Mouse (Mus musculus) forebrain, embryonic 13.5 days (tissue): ENCODE measurements around the gene Ptprd. TPM values are rescaled to one million over a fixed set of nuclear protein-coding genes. Genes with fewer than 3 reads are reported as not detected.
"Not testable (repeated sequence)": the region's sequence is repeated elsewhere in the genome, so short reads cannot be mapped to it uniquely, and the experiment has no call there.

Experiments used
- ATAC-seq: fragments of 200-750 bp; cut with Nextera tagmentation; 2 replicates; pipeline ENCODE4 v1.8.0; 2017
- H3K27ac ChIP-seq: fragments of 300-500 bp; sonication (generic); 2 replicates; pipeline ENCODE4 v1.5.1; 2015; ENCODE audit warnings: inconsistent platforms, mild to moderate bottlenecking, moderate library complexity
- H3K27me3 ChIP-seq: fragments of 300-500 bp; sonication (generic); 2 replicates; pipeline ENCODE4 v1.6.1; 2015; ENCODE audit warnings: mild to moderate bottlenecking, inconsistent platforms
- H3K36me3 ChIP-seq: fragments of 300-500 bp; sonication (generic); 2 replicates; pipeline ENCODE4 v1.6.1; 2015; ENCODE audit warnings: mild to moderate bottlenecking, inconsistent platforms; ENCODE audit not compliant: poor library complexity, severe bottlenecking
- H3K4me1 ChIP-seq: fragments of 300-500 bp; sonication (generic); 2 replicates; pipeline ENCODE4 v1.6.1; 2015; ENCODE audit warnings: inconsistent platforms
- H3K4me2 ChIP-seq: fragments of 300-500 bp; sonication (generic); 2 replicates; pipeline ENCODE4 v1.6.1; 2015; ENCODE audit warnings: inconsistent platforms, mild to moderate bottlenecking, moderate library complexity
- H3K4me3 ChIP-seq: fragments of 300-500 bp; sonication (generic); 2 replicates; pipeline ENCODE4 v1.5.1; 2015; ENCODE audit warnings: mild to moderate bottlenecking, inconsistent platforms
- H3K9ac ChIP-seq: fragments of 300-500 bp; sonication (generic); 2 replicates; pipeline ENCODE4 v1.6.1; 2015; ENCODE audit warnings: mild to moderate bottlenecking, inconsistent platforms
- H3K9me3 ChIP-seq: fragments of 300-500 bp; sonication (generic); replicated peaks from 2 replicates; pipeline ENCODE4 v1.6.1; 2016; ENCODE audit warnings: inconsistent platforms
- WGBS: fragments of 180-500 bp; shearing (Covaris S2); methylation state at CpG from one replicate; pipeline ENCODE4 v1.1.7; 2015; 5-methylcytosine and 5-hydroxymethylcytosine counted together
- polyA plus RNA-seq: library from polyadenylated mRNA; unstranded; fragments of >200 nt; fragmentation: Nextera tagmentation; extraction: Ambion mirVana; gene quantifications from 2 replicates; pipeline ENCODE4 v1.2.1, GENCODE M21; 2015

The Ptprd gene
- polyA plus RNA-seq, 1 experiment from 2014 or later, result 53.8 TPM

- no peaks in the 10 kb centered on the region for H3K36me3 ChIP-seq
- peak overlapping the region; percentile 97 for H3K27ac ChIP-seq
- H3K4me2 ChIP-seq, result peak overlapping the region; percentile 78
- peak overlapping the region; percentile 65 for H3K4me3 ChIP-seq
- H3K4me1 ChIP-seq, result peaks cover 17% of the 10 kb centered on the region
- under 1% methylated on average over 24 of the region's 24 CpGs for WGBS
- H3K9ac ChIP-seq, result peak overlapping the region; percentile 92
- H3K27me3 ChIP-seq, result no peaks in the 10 kb centered on the region
- no peaks in the 10 kb centered on the region for H3K9me3 ChIP-seq
- ATAC-seq, result peak; percentile 14; the same call in 1 of the 2 replicates
Measured at GRCm38 (mm10) chr4:76448678-76449465, 1762.9 kb downstream of the Ptprd start.

GRCm38 (mm10) chr4:76447396-76447795 is 1764.4 kb downstream of the Ptprd start:
- H3K9me3 ChIP-seq, result no peaks in the 10 kb centered on the region

GRCm38 (mm10) chr4:76444778-76445177 is 1767.0 kb downstream of the Ptprd start:
- Histone ChIP-seq H3K27ac (no peak overlapping the region), H3K9ac (no peak overlapping the region), H3K4me2 (no peak overlapping the region), H3K27me3 (no peaks in the 10 kb centered on the region), H3K4me1 (peaks cover 16% of the 10 kb centered on the region), H3K9me3 (no peaks in the 10 kb centered on the region), H3K36me3 (no peaks in the 10 kb centered on the region), H3K4me3 (no peak overlapping the region)
- WGBS, result 76% methylated on average over 4 of the region's 4 CpGs
- ATAC-seq, result no peak

More at GRCm38 (mm10) chr4:76447396-76447795, 1764.4 kb downstream of the Ptprd start:
- H3K27me3 ChIP-seq, result no peaks in the 10 kb centered on the region
- peak overlapping the region; percentile 78 for H3K4me2 ChIP-seq
- peak overlapping the region; percentile 65; the same call in 1 of the 2 replicates for H3K4me3 ChIP-seq
- no peak for ATAC-seq
- H3K4me1 ChIP-seq, result peaks cover 17% of the 10 kb centered on the region
- H3K27ac ChIP-seq, result no peak overlapping the region
- no peak overlapping the region for H3K9ac ChIP-seq
- no peaks in the 10 kb centered on the region for H3K36me3 ChIP-seq

- Histone ChIP-seq H3K36me3 (no peaks in the 10 kb centered on the region), H3K4me2 (no peak overlapping the region), H3K4me3 (no peak overlapping the region), H3K9ac (no peak overlapping the region), H3K27me3 (no peaks in the 10 kb centered on the region), H3K4me1 (peaks cover 20% of the 10 kb centered on the region), H3K9me3 (no peaks in the 10 kb centered on the region), H3K27ac (no peak overlapping the region)
- 87% methylated on average over 4 of the region's 4 CpGs for WGBS
- ATAC-seq, result no peak
Measured at GRCm38 (mm10) chr4:76443553-76443952, 1768.2 kb downstream of the Ptprd start.

- 39% methylated on average over 6 of the region's 6 CpGs for WGBS
- H3K9ac ChIP-seq, result no peak overlapping the region
- no peak overlapping the region for H3K27ac ChIP-seq
- no peaks in the 10 kb centered on the region for H3K36me3 ChIP-seq
- no peaks in the 10 kb centered on the region for H3K9me3 ChIP-seq
- H3K27me3 ChIP-seq, result no peaks in the 10 kb centered on the region
- H3K4me3 ChIP-seq, result no peak overlapping the region
- ATAC-seq, result no peak
- H3K4me1 ChIP-seq, result peaks cover 28% of the 10 kb centered on the region
- H3K4me2 ChIP-seq, result peak overlapping the region; percentile 25
Measured at GRCm38 (mm10) chr4:76440791-76441364, 1770.9 kb downstream of the Ptprd start.

- Histone ChIP-seq H3K4me1 (peaks cover 33% of the 10 kb centered on the region), H3K9ac (no peak overlapping the region), H3K9me3 (no peaks in the 10 kb centered on the region), H3K4me3 (no peak overlapping the region), H3K27ac (no peak overlapping the region), H3K36me3 (no peaks in the 10 kb centered on the region), H3K27me3 (no peaks in the 10 kb centered on the region), H3K4me2 (no peak overlapping the region)
- 66% methylated on average over 6 of the region's 6 CpGs for WGBS
- peak; percentile 52; the same call in 1 of the 2 replicates for ATAC-seq
Measured at GRCm38 (mm10) chr4:76438496-76439079, 1773.2 kb downstream of the Ptprd start.

GRCm38 (mm10) chr4:76438068-76438467 is 1773.7 kb downstream of the Ptprd start:
- no peak for ATAC-seq
- peaks cover 33% of the 10 kb centered on the region for H3K4me1 ChIP-seq
- H3K27ac ChIP-seq, result no peak overlapping the region
- no peak overlapping the region for H3K4me3 ChIP-seq
- H3K9ac ChIP-seq, result no peak overlapping the region
- H3K4me2 ChIP-seq, result no peak overlapping the region
- no peaks in the 10 kb centered on the region for H3K36me3 ChIP-seq
- H3K27me3 ChIP-seq, result no peaks in the 10 kb centered on the region
- H3K9me3 ChIP-seq, result no peaks in the 10 kb centered on the region
- 63% methylated on average over 4 of the region's 4 CpGs for WGBS

- no peak overlapping the region for H3K4me3 ChIP-seq
- H3K27ac ChIP-seq, result no peak overlapping the region
- no peaks in the 10 kb centered on the region for H3K27me3 ChIP-seq
- no peak overlapping the region for H3K4me2 ChIP-seq
- no peak overlapping the region for H3K9ac ChIP-seq
- peaks cover 31% of the 10 kb centered on the region for H3K4me1 ChIP-seq
- no peaks in the 10 kb centered on the region for H3K36me3 ChIP-seq
- 47% methylated on average over 5 of the region's 5 CpGs for WGBS
- peak; percentile 46; the same call in 1 of the 2 replicates for ATAC-seq
- no peaks in the 10 kb centered on the region for H3K9me3 ChIP-seq
Measured at GRCm38 (mm10) chr4:76435920-76436319, 1775.8 kb downstream of the Ptprd start.

- Histone ChIP-seq H3K4me3 (no peak overlapping the region), H3K9me3 (no peaks in the 10 kb centered on the region), H3K9ac (no peak overlapping the region), H3K36me3 (no peaks in the 10 kb centered on the region), H3K4me1 (peaks cover 7% of the 10 kb centered on the region; the same call in 1 of the 2 replicates), H3K27ac (no peak overlapping the region), H3K27me3 (no peaks in the 10 kb centered on the region), H3K4me2 (no peak overlapping the region)
- 67% methylated on average over 3 of the region's 3 CpGs for WGBS
- no peak for ATAC-seq
Measured at GRCm38 (mm10) chr4:76429769-76430168, 1782.0 kb downstream of the Ptprd start.

GRCm38 (mm10) chr4:76427036-76427435 is 1784.7 kb downstream of the Ptprd start:
- not testable (repeated sequence) for H3K9ac ChIP-seq, H3K27me3 ChIP-seq, H3K4me2 ChIP-seq, H3K36me3 ChIP-seq, ATAC-seq, H3K4me3 ChIP-seq, H3K27ac ChIP-seq, H3K9me3 ChIP-seq, H3K4me1 ChIP-seq
- 95% methylated on average over 3 of the region's 3 CpGs for WGBS

GRCm38 (mm10) chr4:76425230-76425575 is 1786.6 kb downstream of the Ptprd start:
- 89% methylated on average over 2 of the region's 2 CpGs for WGBS
- H3K9me3 ChIP-seq, result no peaks in the 10 kb centered on the region
- no peaks in the 10 kb centered on the region for H3K36me3 ChIP-seq
- no peak for ATAC-seq
- H3K4me3 ChIP-seq, result no peak overlapping the region
- peaks cover 6% of the 10 kb centered on the region; the same call in 1 of the 2 replicates for H3K4me1 ChIP-seq
- no peak overlapping the region for H3K27ac ChIP-seq
- H3K4me2 ChIP-seq, result no peak overlapping the region
- no peak overlapping the region for H3K9ac ChIP-seq
- H3K27me3 ChIP-seq, result no peaks in the 10 kb centered on the region
